Mouse (Mus musculus): ENCODE data around the gene Gm2a. TPM values are rescaled to one million over a fixed set of nuclear protein-coding genes. Genes with fewer than 3 reads are reported as not detected.

The Gm2a gene
- 108 and 171 TPM in 2 replicates for polyA plus RNA-seq (2012; rRNA removed; ENCODE audit: low replicate concordance)

DNA sequence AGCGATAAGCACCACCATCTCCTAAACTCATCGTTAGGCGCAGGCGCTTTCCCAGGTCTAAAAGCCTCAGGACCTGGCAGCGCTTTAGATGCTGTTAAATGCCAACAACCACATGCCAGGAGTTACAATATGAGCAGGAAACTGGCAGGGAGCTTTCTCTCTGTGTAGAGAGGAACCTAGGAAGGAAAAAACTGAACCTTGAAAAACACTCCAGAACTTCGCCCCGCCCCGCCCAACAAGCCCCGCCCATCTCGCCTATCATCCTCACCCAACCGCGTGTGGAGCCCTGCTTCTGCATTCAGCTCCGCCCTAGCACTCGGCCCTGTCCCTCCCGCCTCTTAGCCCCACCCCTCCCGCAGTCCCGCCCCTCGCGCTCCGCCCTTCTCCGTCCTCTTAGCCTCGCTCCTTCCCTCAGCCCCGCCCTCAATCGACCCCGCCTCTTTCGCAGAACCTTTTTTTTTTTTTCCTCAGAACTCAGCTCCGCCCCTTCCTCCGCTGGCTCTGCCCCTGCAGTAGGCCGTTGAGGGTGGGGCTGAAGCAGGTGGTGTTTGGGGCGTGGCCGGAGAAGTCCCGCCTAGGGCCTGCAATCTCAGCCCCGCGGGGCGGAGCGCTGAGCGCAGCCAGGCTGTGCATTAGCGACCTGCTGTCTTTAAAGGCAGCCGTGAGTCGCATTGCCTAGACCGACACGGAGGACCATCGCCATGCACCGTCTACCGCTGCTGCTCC lies at the start of gene Gm2a:
TSS of gene Gm2a (plus strand) at position 653 of the 726 bp plus-strand sequence.

DNA sequence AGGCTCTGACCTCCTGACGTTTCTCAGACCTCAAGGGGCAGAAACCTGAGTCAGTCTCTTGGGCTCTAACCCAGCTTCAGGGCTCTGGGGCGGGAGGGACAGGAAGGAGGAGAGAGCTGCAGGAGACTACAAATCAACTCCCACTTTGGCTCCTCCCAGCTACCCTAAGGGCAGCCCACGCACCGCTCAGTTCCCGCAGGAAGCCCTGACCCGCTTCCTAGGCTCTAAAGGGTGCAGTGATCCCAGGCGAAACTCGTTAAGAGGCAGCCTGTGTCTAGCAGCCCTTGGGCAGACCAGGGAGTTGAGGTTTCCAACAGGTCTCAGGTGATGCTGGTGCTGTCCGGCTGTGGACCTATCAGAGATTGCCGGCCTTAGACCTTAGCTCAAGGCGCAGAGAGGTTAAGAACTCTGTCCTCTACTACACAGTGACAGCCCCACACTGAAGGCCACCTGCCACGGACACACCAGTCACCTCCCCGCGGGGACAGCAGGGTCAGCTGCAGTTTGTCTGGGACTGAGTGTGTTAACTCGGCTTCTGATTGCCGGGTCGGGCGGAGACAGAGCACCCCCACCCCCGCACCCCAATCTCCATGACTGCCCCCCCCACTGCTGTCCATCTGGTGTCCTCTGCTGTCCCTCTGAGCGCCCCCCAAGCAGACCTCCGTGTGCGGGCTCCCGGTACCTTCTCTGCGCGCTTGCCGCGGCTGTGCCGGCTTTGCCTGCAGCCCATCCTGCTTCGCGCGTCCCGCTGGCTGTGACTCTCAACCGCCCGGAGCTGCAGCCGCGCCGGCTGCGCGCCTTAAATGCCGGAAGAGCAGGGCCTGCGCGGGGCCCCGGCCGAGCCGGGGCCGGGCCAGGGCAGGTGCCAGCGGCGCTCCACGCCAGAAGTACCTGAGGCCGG lies 20.3 kb upstream of the Gm2a start, which contains the start of gene Ccdc69:
TSS of gene Ccdc69 (minus strand) at position 801 of the 901 bp plus-strand sequence.

GRCm38 (mm10) chr11:55151608-55152007 lies 53.7 kb downstream of the Gm2a start, which contains the start of gene Slc36a3:
TSS of gene Slc36a3 (minus strand) at chr11:55151708.

Other genes with a start within 250 kb of the Gm2a start
- gene Lyrm7, start 237.2 kb upstream of the Gm2a start, polyA plus RNA-seq (2012; rRNA removed; ENCODE audit: low replicate concordance) = 1.7 and 3.4 TPM in 2 replicates
- 263 and 469 TPM in 2 replicates for gene Hint1, start 231.7 kb upstream of the Gm2a start, polyA plus RNA-seq (2012; rRNA removed; ENCODE audit: low replicate concordance)
- gene Gpx3, start 195.7 kb upstream of the Gm2a start, polyA plus RNA-seq (2012; rRNA removed; ENCODE audit: low replicate concordance) = 160 and 332 TPM in 2 replicates
- 36.3 and 38.0 TPM in 2 replicates for gene Tnip1, start 135.2 kb upstream of the Gm2a start, polyA plus RNA-seq (2012; rRNA removed; ENCODE audit: low replicate concordance)
- 378 and 412 TPM in 2 replicates for gene Anxa6, start 64.7 kb upstream of the Gm2a start, polyA plus RNA-seq (2012; rRNA removed; ENCODE audit: low replicate concordance)
- 13.3 and 14.6 TPM in 2 replicates for gene Ccdc69, start 20.0 kb upstream of the Gm2a start, polyA plus RNA-seq (2012; rRNA removed; ENCODE audit: low replicate concordance)
- 0.10 TPM in 1 of 2 replicates, not detected in the other for gene Slc36a3, start 53.6 kb downstream of the Gm2a start, polyA plus RNA-seq (2012; rRNA removed; ENCODE audit: low replicate concordance)
- 201 and 465 TPM in 2 replicates for gene Slc36a2, start 87.0 kb downstream of the Gm2a start, polyA plus RNA-seq (2012; rRNA removed; ENCODE audit: low replicate concordance)
- 17.5 and 21.3 TPM in 2 replicates for gene Slc36a1, start 106.2 kb downstream of the Gm2a start, polyA plus RNA-seq (2012; rRNA removed; ENCODE audit: low replicate concordance)
- gene Fat2, start 238.4 kb downstream of the Gm2a start, polyA plus RNA-seq (2012; rRNA removed; ENCODE audit: low replicate concordance) = under 0.01 and 0.23 TPM in 2 replicates